Comparison of ENCODE assay signal across 23 mouse cellular contexts in genomic region chr16:43694104-43694503, GRCm38 (mm10). TPM values are rescaled to one million over a fixed set of nuclear protein-coding genes. Genes with fewer than 3 reads are reported as not detected.
"Had no signal": no experiment of that assay in that cellular context is flagged by ENCODE, and none has a peak within 500 bp of the region (broad histone marks: within the 10 kb centered on the region; RNA-seq: fewer than 3 reads in every experiment).

No protein-coding gene starts in this region.

- DNase-seq: kidney, adult 8-10 months; kidney, postnatal 36 days; layer of hippocampus, adult 9-11 months; layer of hippocampus, postnatal 36 days; liver; liver, embryonic 13.5 days; liver, postnatal 0 days; lung, postnatal 14 days; right cerebral cortex, postnatal 14 days; thymus, adult 2 months; thymus, postnatal 25 days had no signal

- ATAC-seq: liver, postnatal 0 days; midbrain, embryonic 15.5 days had no signal

RNA-seq across cellular contexts. Expression of gene Tigit, which starts 30.2 kb away (rescaled TPM):
- total RNA-seq: layer of hippocampus, adult 18-20 months; layer of hippocampus, postnatal 36 days; left cerebral cortex, postnatal 36 days had no signal
- polyA plus RNA-seq: kidney, postnatal 0 days; limb, embryonic 12.5 days; liver, embryonic 13.5 days; macrophage; midbrain, embryonic 15.5 days; stomach, embryonic 15.5 days; testis, adult 2 months had no signal

RNA-seq across cellular contexts. Expression of gene Drd3, which starts 59.7 kb away (rescaled TPM):
- total RNA-seq: layer of hippocampus, adult 18-20 months; monocyte, adult 5-6 weeks had no signal
- polyA plus RNA-seq: limb, embryonic 12.5 days; liver, embryonic 13.5 days; liver, postnatal 0 days; lung, embryonic 15.5 days; macrophage; midbrain, embryonic 15.5 days; neural tube, embryonic 14.5 days; spleen, adult 2 months; testis, adult 2 months; thymus, adult 2 months had no signal
